Comparison of ENCODE assay signal across 14 mouse cellular contexts in the genomic region with DNA sequence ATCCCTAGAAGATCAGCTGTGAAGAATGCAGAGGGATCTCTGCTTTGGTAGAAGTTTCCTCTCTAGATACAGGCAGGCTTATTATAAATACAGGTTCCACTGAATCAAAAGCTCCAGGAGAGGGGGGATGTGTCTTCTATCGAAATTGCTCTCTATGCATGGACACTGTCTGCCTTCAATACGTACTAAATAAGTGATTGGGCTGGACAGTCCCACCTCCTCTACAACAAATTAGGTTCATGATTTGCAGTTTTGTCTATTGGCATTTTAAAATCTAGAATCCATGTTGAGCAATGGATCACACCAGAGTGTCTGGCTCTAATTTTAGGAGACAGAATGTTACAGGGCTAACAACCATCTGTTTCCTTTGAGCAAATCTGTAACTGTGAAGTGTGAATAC.
DNase-seq lines count a peak whose midpoint lies in the region; ATAC-seq lines count a peak whose summit lies in the region.
"Had no signal": no experiment of that assay in that cellular context is flagged by ENCODE, and none has a peak within 500 bp of the region (broad histone marks: within the 10 kb centered on the region; RNA-seq: fewer than 3 reads in every experiment).

No protein-coding gene starts in this region.

- intact Hi-C loops in left cerebral cortex, postnatal 14 days (cut with DNase I) = loop anchor here (10.0 kb wide), 2 partner anchors 261 to 319 kb away; no protein-coding TSS in a partner anchor
- intact Hi-C loops in gastrocnemius, postnatal 14 days (cut with DNase I; ENCODE audit: low total_unique reads) = no loop called here

- DNase-seq in layer of hippocampus, adult 18-20 months (ENCODE audit: low spot score in 2 of 2) = peak; percentile 15 to 77
- DNase-seq in layer of hippocampus, postnatal 25 days (ENCODE audit: extremely low spot score in 1 of 2, low spot score in 1 of 2) = no peak
- peak; percentile 26 for DNase-seq in cerebellum, adult 11-12 months
- DNase-seq in cerebellum, postnatal 25 days = peak; percentile 26 to 43
- peak; percentile 28 to 37 for DNase-seq in left cerebral cortex, postnatal 14 days (ENCODE audit: low spot score in 2 of 2)
- DNase-seq in thymus, postnatal 14 days = no peak
- no peak for DNase-seq in gastrocnemius, postnatal 14 days
- DNase-seq: gastrocnemius, postnatal 10 days; heart, postnatal 14 days; kidney, adult 18-20 months; lung, postnatal 14 days; thymus, postnatal 36 days had no signal

- no peak for ATAC-seq in megakaryocyte, adult 5-6 weeks (ENCODE audit: poor library complexity, severe bottlenecking)
- ATAC-seq: hindbrain, embryonic 16.5 days had no signal

Comparison
In these comparisons a context has a peak if more than half of its experiments do, and no peak if none do; other contexts are left out.
1. DNase-seq: peak in layer of hippocampus, adult 18-20 months (2 of 2), cerebellum, adult 11-12 months (single experiment), cerebellum, postnatal 25 days (2 of 2) and left cerebral cortex, postnatal 14 days (2 of 2); none in layer of hippocampus, postnatal 25 days (0 of 2), thymus, postnatal 14 days (single experiment) and gastrocnemius, postnatal 14 days (single experiment).